Mouse (Mus musculus) intestine, postnatal 0 days (tissue): ENCODE data around the gene Ginm1. TPM values are rescaled to one million over a fixed set of nuclear protein-coding genes. Genes with fewer than 3 reads are reported as not detected.

ENCODE experiments used
- ATAC-seq: fragments of 200-750 bp; cut with Nextera tagmentation; 2 replicates; pipeline ENCODE4 v1.8.0; 2017; ENCODE audit warnings: mild to moderate bottlenecking, moderate TSS enrichment, moderate library complexity
- H3K27ac ChIP-seq: fragments of 300-500 bp; sonication (generic); 2 replicates; pipeline ENCODE4 v1.5.1; 2014; ENCODE audit warnings: mild to moderate bottlenecking, low read depth, low read length, moderate library complexity
- H3K27me3 ChIP-seq: fragments of 300-500 bp; sonication (generic); replicated peaks from 2 replicates; pipeline ENCODE4 v1.6.1; 2014; ENCODE audit warnings: low read length, mixed read lengths; ENCODE audit not compliant: control insufficient read depth, insufficient read depth
- H3K36me3 ChIP-seq: fragments of 300-500 bp; sonication (generic); 2 replicates; pipeline ENCODE4 v1.6.1; 2014; ENCODE audit warnings: mild to moderate bottlenecking, moderate library complexity; ENCODE audit not compliant: control insufficient read depth, insufficient read depth
- H3K4me1 ChIP-seq: fragments of 300-500 bp; sonication (generic); replicated peaks from 2 replicates; pipeline ENCODE4 v1.6.1; 2014; ENCODE audit warnings: antibody characterized with exemption, low read length, mixed read lengths; ENCODE audit not compliant: control insufficient read depth, insufficient read depth
- H3K4me2 ChIP-seq: fragments of 300-500 bp; sonication (generic); replicated peaks from 2 replicates; pipeline ENCODE4 v1.6.1; 2014; ENCODE audit warnings: low read depth, mild to moderate bottlenecking, moderate library complexity
- H3K4me3 ChIP-seq: fragments of 300-500 bp; sonication (generic); 2 replicates; pipeline ENCODE4 v1.5.1; 2014; ENCODE audit warnings: low read depth, low read length
- H3K9ac ChIP-seq: fragments of 300-500 bp; sonication (generic); 2 replicates; pipeline ENCODE4 v1.6.1; 2014; ENCODE audit warnings: mild to moderate bottlenecking, low read depth, low read length
- H3K9me3 ChIP-seq: fragments of 300-500 bp; sonication (generic); 2 replicates; pipeline ENCODE4 v1.6.1; 2016; ENCODE audit warnings: mixed run types; ENCODE audit not compliant: control insufficient read depth
- CTCF ChIP-seq: sonication (generic); IDR thresholded peaks from 2 replicates; pipeline ENCODE4 v1.5.1; 2016; ENCODE audit warnings: low read depth, mild to moderate bottlenecking, control low read depth, antibody characterized with exemption, moderate library complexity
- WGBS: fragments of 180-500 bp; shearing (Covaris S2); extraction: QIAGEN DNeasy Blood & Tissue Kit; methylation state at CpG from one replicate; pipeline ENCODE4 v1.1.7; 2014; 5-methylcytosine and 5-hydroxymethylcytosine counted together
- microRNA-seq: library from miRNA; unstranded; fragments of <30 nt; microRNA quantifications from one replicate; pipeline ENCODE4, GENCODE M21; 2016
- polyA plus RNA-seq: library from polyadenylated mRNA; unstranded; fragments of >200 nt; fragmentation: Nextera tagmentation; extraction: Ambion mirVana; gene quantifications from 2 replicates; pipeline ENCODE4 v1.2.1, GENCODE M21; 2015

Gene Ginm1
- polyA plus RNA-seq, 1 experiment from 2014 or later, result 91.9 TPM

GRCm38 (mm10) chr10:7731582-7731981, 61.0 kb downstream of the Ginm1 start:
- H3K4me2 ChIP-seq, result no peak overlapping the region
- H3K9ac ChIP-seq, result no peak overlapping the region
- TF ChIP-seq CTCF, result no peak
- H3K36me3 ChIP-seq, result no peaks in the 10 kb centered on the region
- H3K27ac ChIP-seq, result no peak overlapping the region
- H3K27me3 ChIP-seq, result no peaks in the 10 kb centered on the region
- no peaks in the 10 kb centered on the region for H3K9me3 ChIP-seq
- H3K4me3 ChIP-seq, result no peak overlapping the region
- ATAC-seq, result no peak
- no peaks in the 10 kb centered on the region for H3K4me1 ChIP-seq

- Histone ChIP-seq H3K27ac (no peak overlapping the region), H3K4me2 (peak overlapping the region; percentile 89), H3K9ac (no peak overlapping the region), H3K9me3 (no peaks in the 10 kb centered on the region), H3K4me1 (no peaks in the 10 kb centered on the region), H3K4me3 (peak overlapping the region; percentile 79), H3K36me3 (no peaks in the 10 kb centered on the region), H3K27me3 (no peaks in the 10 kb centered on the region)
- no peak for ATAC-seq
- WGBS, result 13% methylated on average over 3 of the region's 3 CpGs
- TF ChIP-seq CTCF, result no peak
These were observed 65.6 kb downstream of the Ginm1 start for GRCm38 (mm10) chr10:7727011-7727410.

DNA sequence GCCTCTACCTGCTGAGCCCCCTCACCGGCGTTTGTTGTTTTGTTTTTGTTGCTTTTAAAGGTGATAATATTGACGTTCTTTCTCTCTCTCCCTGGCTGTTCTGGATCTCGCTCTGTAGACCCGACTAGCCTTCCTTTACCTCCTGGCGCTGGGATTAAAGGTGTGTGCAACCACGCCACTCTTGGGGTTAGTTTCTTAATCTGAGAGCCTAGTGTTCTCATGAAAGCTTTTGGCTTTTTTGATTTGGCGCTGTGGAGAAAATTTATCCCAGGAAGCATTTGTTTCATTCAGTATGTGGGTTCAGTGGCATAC, 66.2 kb downstream of the Ginm1 start:
- Histone ChIP-seq H3K4me2 (peak overlapping the region; percentile 89), H3K9ac (peak overlapping the region; percentile 77), H3K27ac (0 out of 2 replicates have a peak overlapping the region, but pooled peaks have one; percentile 61), H3K36me3 (no peaks in the 10 kb centered on the region), H3K27me3 (no peaks in the 10 kb centered on the region), H3K4me1 (no peaks in the 10 kb centered on the region), H3K4me3 (peak overlapping the region; percentile 79), H3K9me3 (no peaks in the 10 kb centered on the region)
- 0% methylated on average over 8 of the region's 8 CpGs for WGBS
- TF ChIP-seq CTCF, result no peak
- ATAC-seq, result no peak

DNA sequence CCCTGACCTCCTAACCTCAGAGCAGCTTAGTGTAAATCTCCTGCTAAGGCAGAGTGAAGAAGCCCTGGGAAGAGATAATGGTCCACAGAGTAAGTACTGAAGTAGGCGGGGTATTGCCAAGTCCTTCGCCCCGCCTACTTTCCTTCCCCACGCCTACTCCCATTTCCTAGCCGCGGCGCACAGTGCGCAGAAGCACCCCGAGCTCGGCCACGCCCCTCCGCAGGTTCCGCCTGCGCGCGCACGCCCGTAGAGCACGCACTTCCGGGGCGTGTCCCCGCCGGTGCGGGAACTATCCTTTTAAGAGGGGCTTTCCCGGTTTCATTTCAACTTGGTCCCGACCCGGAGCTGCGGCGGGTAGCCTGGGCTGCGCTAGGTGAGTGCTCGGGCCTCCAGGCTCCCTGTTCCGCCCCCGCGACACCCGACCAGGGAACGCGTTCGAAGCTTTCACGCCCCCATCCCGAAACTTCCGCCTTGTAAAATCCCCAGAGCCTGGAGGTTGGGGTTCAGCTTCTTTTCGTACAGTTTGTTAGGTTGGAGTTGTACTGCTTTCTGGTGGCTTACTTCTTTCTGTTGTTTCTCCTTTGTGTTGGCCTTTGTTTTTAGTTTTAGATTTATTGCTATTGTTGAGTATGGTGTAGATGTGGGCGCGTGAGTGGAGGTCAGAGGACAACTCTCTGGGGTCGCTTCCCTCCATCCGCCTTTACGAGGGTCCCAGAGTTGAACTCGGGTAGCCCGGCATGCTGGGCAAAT, 66.7 kb downstream of the Ginm1 start, which contains the start of gene Katna1:
TSS of gene Katna1 (plus strand) at position 250 of the 750 bp plus-strand sequence.
- TF ChIP-seq CTCF, result no peak
- Histone ChIP-seq H3K9me3 (no peaks in the 10 kb centered on the region), H3K9ac (peak within 1 kb of the TSS; percentile 77), H3K4me3 (peak within 1 kb of the TSS; percentile 79), H3K36me3 (no peaks in the 10 kb centered on the region), H3K4me1 (no peaks in the 10 kb centered on the region), H3K27me3 (no peaks in the 10 kb centered on the region), H3K27ac (peak within 1 kb of the TSS; percentile 61), H3K4me2 (peak within 1 kb of the TSS; percentile 89)
- ATAC-seq, result peak; percentile 99
- under 1% methylated on average over 48 of the region's 49 CpGs for WGBS

Small RNAs within 50 kb of the gene (microRNA-seq; reads per million reads assigned to microRNA genes)
- 6.2 reads per million, percentile 17 among the genes with 10 or more reads in this experiment for gene Mir5104

Other genes starting within 250 kb of the Ginm1 start
- 4.0 and 4.2 TPM in 2 replicates for gene Lrp11, start 203.0 kb downstream of the Ginm1 start, polyA plus RNA-seq
- gene Nup43, start 125.3 kb downstream of the Ginm1 start, polyA plus RNA-seq, result 11.4 and 14.2 TPM in 2 replicates
- gene Pcmt1, start 111.7 kb downstream of the Ginm1 start, polyA plus RNA-seq, result 80.9 and 82.5 TPM in 2 replicates
- gene Lats1, start 111.6 kb downstream of the Ginm1 start, polyA plus RNA-seq, result 5.5 and 6.6 TPM in 2 replicates
- gene Katna1, start 66.8 kb downstream of the Ginm1 start, polyA plus RNA-seq, result 33.0 and 37.1 TPM in 2 replicates
- gene Ppil4, start 67 bp upstream of the Ginm1 start, polyA plus RNA-seq, result 17.1 and 19.7 TPM in 2 replicates
- gene Zc3h12d, start 39.6 kb upstream of the Ginm1 start, polyA plus RNA-seq, result 0.92 and 1.2 TPM in 2 replicates
- 18.0 and 21.0 TPM in 2 replicates for gene Tab2, start 163.4 kb upstream of the Ginm1 start, polyA plus RNA-seq